Mouse (Mus musculus) testis, adult 2 months (tissue): ENCODE data around the gene Dapp1. TPM values are rescaled to one million over a fixed set of nuclear protein-coding genes. Genes with fewer than 3 reads are reported as not detected.

Source experiments
- H3K27ac ChIP-seq: fragments of 200-500 bp; 2 replicates; pipeline ENCODE4 v1.5.1; 2012; ENCODE audit warnings: low read depth, low read length; ENCODE audit not compliant: control insufficient read depth, insufficient read depth
- H3K27me3 ChIP-seq: fragments of 200-500 bp; 2 replicates; pipeline ENCODE4 v1.6.1; 2012; ENCODE audit warnings: mild to moderate bottlenecking, low read length, moderate library complexity; ENCODE audit not compliant: control insufficient read depth, insufficient read depth
- H3K36me3 ChIP-seq: fragments of 200-500 bp; 2 replicates; pipeline ENCODE4 v1.6.1; 2012; ENCODE audit warnings: mild to moderate bottlenecking, low read length; ENCODE audit not compliant: control insufficient read depth, insufficient read depth
- H3K4me1 ChIP-seq: fragments of 200-500 bp; 2 replicates; pipeline ENCODE4 v1.6.1; 2012; ENCODE audit warnings: low read length; ENCODE audit not compliant: control insufficient read depth, insufficient read depth
- H3K4me3 ChIP-seq: fragments of 200-500 bp; 2 replicates; pipeline ENCODE4 v1.5.1; 2012; ENCODE audit warnings: low read depth, mild to moderate bottlenecking, low read length, moderate library complexity, mixed read lengths; ENCODE audit not compliant: control insufficient read depth
- CTCF ChIP-seq: fragments of 200-500 bp; IDR thresholded peaks from 2 replicates; pipeline ENCODE4 v1.5.1; 2012; ENCODE audit warnings: low read depth, mild to moderate bottlenecking, inconsistent platforms, low read length, moderate library complexity; ENCODE audit not compliant: control insufficient read depth, insufficient read depth, insufficient replicate concordance
- POLR2A ChIP-seq: fragments of 200-500 bp; IDR thresholded peaks from 2 replicates; pipeline ENCODE4 v1.6.1; 2012; ENCODE audit warnings: low read depth, mild to moderate bottlenecking, inconsistent platforms, low read length, moderate library complexity; ENCODE audit not compliant: control insufficient read depth
- polyA plus RNA-seq: library from polyadenylated mRNA; depleted of rRNA; stranded (reverse); fragments of >200 nt; gene quantifications from 2 replicates; pipeline ENCODE4 v1.2.3, GENCODE M21; 2012; rRNA removed

Dapp1 gene
- 24.9 and 26.6 TPM in 2 replicates for polyA plus RNA-seq

GRCm38 (mm10) chr3:137981382-137981750 lies at the start of gene Dapp1:
TSS of gene Dapp1 (minus strand) at chr3:137981545.
- 0 out of 2 replicates have a peak within 1 kb of the TSS, but pooled peaks have one; percentile 34 for H3K27ac ChIP-seq
- no peaks in the 10 kb centered on the region for H3K36me3 ChIP-seq
- peak; percentile 43; the same call in 1 of the 2 replicates for TF ChIP-seq POLR2A
- no peak for TF ChIP-seq CTCF
- H3K4me3 ChIP-seq = peak within 1 kb of the TSS; percentile 72
- H3K27me3 ChIP-seq = no peaks in the 10 kb centered on the region
- peaks cover 13% of the 10 kb centered on the region for H3K4me1 ChIP-seq

GRCm38 (mm10) chr3:138030563-138030962 lies 49.2 kb upstream of the Dapp1 start:
- Histone ChIP-seq H3K36me3 (no peaks in the 10 kb centered on the region), H3K4me1 (no peaks in the 10 kb centered on the region), H3K27ac (no peak overlapping the region), H3K4me3 (no peak overlapping the region), H3K27me3 (no peaks in the 10 kb centered on the region)
- TF ChIP-seq POLR2A = no peak

GRCm38 (mm10) chr3:138029351-138029750 lies 48.0 kb upstream of the Dapp1 start:
- Histone ChIP-seq H3K36me3 (no peaks in the 10 kb centered on the region), H3K27ac (no peak overlapping the region), H3K4me3 (no peak overlapping the region), H3K4me1 (no peaks in the 10 kb centered on the region), H3K27me3 (no peaks in the 10 kb centered on the region)
- TF ChIP-seq POLR2A = no peak

- TF ChIP-seq POLR2A = no peak
- no peak for TF ChIP-seq CTCF
Observed at GRCm38 (mm10) chr3:138027575-138028362, 46.4 kb upstream of the Dapp1 start.

GRCm38 (mm10) chr3:138026286-138026685 lies 44.9 kb upstream of the Dapp1 start:
- Histone ChIP-seq H3K4me3 (no peak overlapping the region), H3K27me3 (no peaks in the 10 kb centered on the region), H3K4me1 (no peaks in the 10 kb centered on the region), H3K36me3 (no peaks in the 10 kb centered on the region), H3K27ac (no peak overlapping the region)
- TF ChIP-seq POLR2A (no peak), CTCF (no peak)

More at GRCm38 (mm10) chr3:138027575-138028362, 46.4 kb upstream of the Dapp1 start:
- Histone ChIP-seq H3K27me3 (no peaks in the 10 kb centered on the region), H3K4me3 (no peak overlapping the region), H3K27ac (no peak overlapping the region), H3K4me1 (no peaks in the 10 kb centered on the region), H3K36me3 (no peaks in the 10 kb centered on the region)

GRCm38 (mm10) chr3:138022651-138023050 lies 41.3 kb upstream of the Dapp1 start:
- Histone ChIP-seq H3K27ac (no peak overlapping the region), H3K27me3 (no peaks in the 10 kb centered on the region), H3K36me3 (no peaks in the 10 kb centered on the region), H3K4me3 (no peak overlapping the region), H3K4me1 (no peaks in the 10 kb centered on the region)
- TF ChIP-seq POLR2A = no peak

GRCm38 (mm10) chr3:138022003-138022402 lies 40.7 kb upstream of the Dapp1 start:
- no peaks in the 10 kb centered on the region for H3K27me3 ChIP-seq
- no peaks in the 10 kb centered on the region for H3K4me1 ChIP-seq
- H3K36me3 ChIP-seq = no peaks in the 10 kb centered on the region
- no peak overlapping the region for H3K27ac ChIP-seq
- no peak overlapping the region for H3K4me3 ChIP-seq
- no peak for TF ChIP-seq CTCF
- no peak for TF ChIP-seq POLR2A
